25 mouse cellular contexts compared by ENCODE assay signal in genomic region chr5:100367051-100367450, GRCm38 (mm10).
"Had no signal": no experiment of that assay in that cellular context is flagged by ENCODE, and none has a peak within 500 bp of the region (broad histone marks: within the 10 kb centered on the region; RNA-seq: fewer than 3 reads in every experiment).

No protein-coding gene starts in this region.

- H3K9me3 ChIP-seq: heart, embryonic 10.5 days; heart, embryonic 12.5 days; hindbrain, embryonic 10.5 days; hindbrain, embryonic 12.5 days; intestine, embryonic 15.5 days; limb, embryonic 10.5 days; limb, embryonic 12.5 days; liver, embryonic 13.5 days; liver, embryonic 15.5 days had no signal

- H3K27ac ChIP-seq: gastrocnemius, adult 2 months; heart, embryonic 10.5 days; hindbrain, embryonic 10.5 days; hindbrain, embryonic 12.5 days; hindbrain, embryonic 14.5 days; intestine, embryonic 15.5 days; kidney, postnatal 0 days; layer of hippocampus, adult 2 months; left cerebral cortex, adult 2 months; limb, embryonic 10.5 days; limb, embryonic 12.5 days; liver, embryonic 13.5 days; liver, embryonic 15.5 days had no signal

- H3K27me3 ChIP-seq: heart, embryonic 12.5 days; hindbrain, embryonic 12.5 days; intestine, embryonic 15.5 days; limb, embryonic 12.5 days; liver, embryonic 13.5 days; liver, embryonic 15.5 days had no signal

- H3K9ac ChIP-seq: heart, embryonic 12.5 days; hindbrain, embryonic 12.5 days; hindbrain, embryonic 14.5 days; intestine, embryonic 15.5 days; limb, embryonic 12.5 days; liver, embryonic 13.5 days; liver, embryonic 15.5 days; liver, postnatal 0 days had no signal

- H3K4me2 ChIP-seq: heart, embryonic 12.5 days; hindbrain, embryonic 12.5 days; hindbrain, embryonic 14.5 days; intestine, embryonic 15.5 days; limb, embryonic 12.5 days; liver, embryonic 13.5 days; liver, embryonic 15.5 days had no signal

- H3K4me3 ChIP-seq: gastrocnemius, adult 2 months; heart, embryonic 10.5 days; heart, embryonic 12.5 days; hindbrain, embryonic 10.5 days; hindbrain, embryonic 12.5 days; intestine, embryonic 15.5 days; layer of hippocampus, adult 2 months; left cerebral cortex, adult 2 months; limb, embryonic 10.5 days; limb, embryonic 12.5 days; liver, embryonic 13.5 days; liver, embryonic 15.5 days had no signal

- DNase-seq: gastrocnemius, adult 2 months; gastrocnemius, postnatal 10 days; gastrocnemius, postnatal 25 days; heart, adult 18-20 months; heart, postnatal 10 days; heart, postnatal 4 days; liver; liver, embryonic 13.5 days; liver, postnatal 0 days; lung, adult 2 months had no signal

- ATAC-seq: hindbrain, embryonic 16.5 days; inflammation-experienced regulatory T-cells, adult 6 months; intestine, embryonic 15.5 days; intestine, postnatal 0 days; liver, postnatal 0 days had no signal

- H3K4me1 ChIP-seq: heart, embryonic 10.5 days; hindbrain, embryonic 10.5 days; hindbrain, embryonic 12.5 days; intestine, embryonic 15.5 days; limb, embryonic 10.5 days; limb, embryonic 12.5 days; liver, embryonic 13.5 days; liver, embryonic 15.5 days had no signal
